In the genomic region with DNA sequence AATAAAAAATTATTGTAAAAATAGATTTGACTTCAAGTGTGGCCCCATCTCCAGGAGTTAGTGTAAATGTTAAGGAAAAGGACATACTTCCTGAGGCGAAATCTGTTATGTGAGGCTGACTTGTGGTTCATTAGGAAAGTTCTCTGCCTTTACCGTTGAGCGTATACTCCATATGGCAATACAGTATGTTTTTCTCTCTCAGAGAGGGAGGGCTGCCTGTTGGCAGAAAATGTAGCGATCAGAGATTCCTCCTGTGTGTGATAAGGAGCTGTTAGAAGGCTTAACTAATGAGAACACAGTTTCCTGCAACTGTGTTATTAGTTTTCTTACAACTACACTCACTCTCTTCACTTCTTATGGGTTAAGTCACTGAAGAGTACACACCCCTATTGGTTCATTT, we compare ENCODE assay signal across 33 mouse cellular contexts.
DNase-seq lines count a peak whose midpoint lies in the region; ATAC-seq and TF ChIP-seq lines count a peak whose summit lies in the region.
"Had no signal": no experiment of that assay in that cellular context is flagged by ENCODE, and none has a peak within 500 bp of the region (broad histone marks: within the 10 kb centered on the region; RNA-seq: fewer than 3 reads in every experiment).

No protein-coding gene starts in this region.

- peak; percentile 58; the same call in 1 of the 2 replicates for ATAC-seq in forebrain, embryonic 13.5 days
- ATAC-seq in forebrain, embryonic 12.5 days (ENCODE audit: low FRiP score): no peak
- ATAC-seq in midbrain, embryonic 11.5 days (ENCODE audit: low FRiP score): no peak
- ATAC-seq in midbrain, postnatal 0 days (ENCODE audit: low FRiP score): no peak
- peak; percentile 75 for ATAC-seq in forebrain, embryonic 16.5 days
- ATAC-seq: hindbrain, embryonic 16.5 days; intestine, embryonic 15.5 days; Patski had no signal

- no peak for TF ChIP-seq CTCF in midbrain, postnatal 0 days (IDR thresholded peaks at IDR 0.05)

- no peaks in the 10 kb centered on the region for H3K9me3 ChIP-seq in forebrain, embryonic 13.5 days (replicated peaks)
- H3K9me3 ChIP-seq in forebrain, embryonic 12.5 days: no peaks in the 10 kb centered on the region
- H3K9me3 ChIP-seq in midbrain, embryonic 11.5 days (ENCODE audit: control insufficient read depth, low read length): no peaks in the 10 kb centered on the region
- H3K9me3 ChIP-seq in midbrain, postnatal 0 days (ENCODE audit: low read length): no peaks in the 10 kb centered on the region
- H3K9me3 ChIP-seq in forebrain, embryonic 16.5 days (ENCODE audit: control insufficient read depth, low read length): no peaks in the 10 kb centered on the region
- H3K9me3 ChIP-seq: embryonic facial prominence, embryonic 10.5 days; embryonic facial prominence, embryonic 13.5 days; heart, embryonic 15.5 days; hindbrain, embryonic 10.5 days; hindbrain, embryonic 13.5 days; intestine, embryonic 15.5 days had no signal

- H3K4me2 ChIP-seq in forebrain, embryonic 13.5 days: no peak overlapping the region
- no peak overlapping the region for H3K4me2 ChIP-seq in forebrain, embryonic 12.5 days
- H3K4me2 ChIP-seq in midbrain, embryonic 11.5 days: no peak overlapping the region
- no peak overlapping the region for H3K4me2 ChIP-seq in midbrain, postnatal 0 days (ENCODE audit: low read depth, low read length, poor library complexity, severe bottlenecking)
- no peak overlapping the region for H3K4me2 ChIP-seq in forebrain, embryonic 16.5 days (ENCODE audit: low read length)
- H3K4me2 ChIP-seq: embryonic facial prominence, embryonic 13.5 days; heart, embryonic 11.5 days; heart, embryonic 15.5 days; hindbrain, embryonic 13.5 days; intestine, embryonic 15.5 days had no signal

- no peak overlapping the region for H3K4me3 ChIP-seq in forebrain, embryonic 13.5 days
- no peak overlapping the region for H3K4me3 ChIP-seq in forebrain, embryonic 12.5 days (replicated peaks)
- H3K4me3 ChIP-seq in midbrain, embryonic 11.5 days (ENCODE audit: low read depth, low read length): no peak overlapping the region
- H3K4me3 ChIP-seq in midbrain, postnatal 0 days (ENCODE audit: low read depth, low read length): no peak overlapping the region
- H3K4me3 ChIP-seq in forebrain, embryonic 16.5 days (replicated peaks; ENCODE audit: low read length): no peak overlapping the region
- H3K4me3 ChIP-seq: embryonic facial prominence, embryonic 10.5 days; embryonic facial prominence, embryonic 13.5 days; erythroblast, embryonic 14.5 days; heart, adult 2 months; heart, embryonic 15.5 days; hindbrain, embryonic 10.5 days; hindbrain, embryonic 13.5 days; intestine, embryonic 15.5 days had no signal

- H3K27ac ChIP-seq in forebrain, embryonic 13.5 days: no peak overlapping the region
- H3K27ac ChIP-seq in forebrain, embryonic 12.5 days: no peak overlapping the region
- H3K27ac ChIP-seq in midbrain, embryonic 11.5 days (ENCODE audit: low read depth, low read length): no peak overlapping the region
- no peak overlapping the region for H3K27ac ChIP-seq in midbrain, postnatal 0 days (ENCODE audit: low read depth, low read length)
- no peak overlapping the region for H3K27ac ChIP-seq in forebrain, embryonic 16.5 days (ENCODE audit: low read length)
- H3K27ac ChIP-seq: embryonic facial prominence, embryonic 10.5 days; embryonic facial prominence, embryonic 13.5 days; heart, adult 2 months; heart, embryonic 15.5 days; hindbrain, embryonic 10.5 days; hindbrain, embryonic 13.5 days; intestine, embryonic 15.5 days had no signal

- DNase-seq in midbrain, embryonic 11.5 days (ENCODE audit: low spot score, missing footprints): peak; percentile 41
- no peak for DNase-seq in midbrain, postnatal 0 days (ENCODE audit: low spot score)
- DNase-seq in lung, adult 18-20 months: no peak
- DNase-seq in thymus, postnatal 14 days: no peak
- DNase-seq: adrenal gland, postnatal 10 days; adrenal gland, postnatal 36 days; B cell, adult 2 months; cerebellum, adult 11 months; cerebellum, adult 8-10 months; cerebellum, postnatal 10 days; cerebellum, postnatal 36 days; embryo, embryonic 11 days; gastrocnemius, postnatal 10 days; gastrocnemius, postnatal 36 days; heart, adult 2 months; heart, postnatal 10 days; heart, postnatal 36 days; kidney, adult 11 months had no signal

- no peaks in the 10 kb centered on the region for H3K4me1 ChIP-seq in forebrain, embryonic 13.5 days
- H3K4me1 ChIP-seq in forebrain, embryonic 12.5 days: peaks cover 4% of the 10 kb centered on the region; the same call in 1 of the 2 replicates
- no peaks in the 10 kb centered on the region for H3K4me1 ChIP-seq in midbrain, embryonic 11.5 days (ENCODE audit: control insufficient read depth, insufficient read depth, low read length)
- H3K4me1 ChIP-seq in midbrain, postnatal 0 days (ENCODE audit: insufficient read depth, low read length): no peaks in the 10 kb centered on the region
- H3K4me1 ChIP-seq in forebrain, embryonic 16.5 days (replicated peaks; ENCODE audit: control insufficient read depth, insufficient read depth, low read length): no peaks in the 10 kb centered on the region
- H3K4me1 ChIP-seq: embryonic facial prominence, embryonic 10.5 days; embryonic facial prominence, embryonic 13.5 days; heart, embryonic 15.5 days; hindbrain, embryonic 13.5 days; intestine, embryonic 15.5 days had no signal

- no peak overlapping the region for H3K9ac ChIP-seq in forebrain, embryonic 13.5 days
- H3K9ac ChIP-seq in forebrain, embryonic 12.5 days: no peak overlapping the region
- H3K9ac ChIP-seq in midbrain, embryonic 11.5 days (ENCODE audit: low read length): no peak overlapping the region
- H3K9ac ChIP-seq in midbrain, postnatal 0 days (replicated peaks; ENCODE audit: low read length, poor library complexity, severe bottlenecking): no peak overlapping the region
- H3K9ac ChIP-seq in forebrain, embryonic 16.5 days (replicated peaks; ENCODE audit: low read depth, low read length): no peak overlapping the region
- H3K9ac ChIP-seq: embryonic facial prominence, embryonic 13.5 days; heart, embryonic 15.5 days; hindbrain, embryonic 13.5 days; intestine, embryonic 15.5 days had no signal

- no peaks in the 10 kb centered on the region for H3K27me3 ChIP-seq in forebrain, embryonic 13.5 days
- H3K27me3 ChIP-seq in forebrain, embryonic 12.5 days: no peaks in the 10 kb centered on the region
- no peaks in the 10 kb centered on the region for H3K27me3 ChIP-seq in midbrain, embryonic 11.5 days (ENCODE audit: control insufficient read depth, insufficient read depth, low read length)
- H3K27me3 ChIP-seq in midbrain, postnatal 0 days (ENCODE audit: insufficient read depth, low read length): no peaks in the 10 kb centered on the region
- no peaks in the 10 kb centered on the region for H3K27me3 ChIP-seq in forebrain, embryonic 16.5 days (replicated peaks; ENCODE audit: control insufficient read depth, insufficient read depth, low read length)
- H3K27me3 ChIP-seq: CH12.LX; embryonic facial prominence, embryonic 13.5 days; heart, embryonic 15.5 days; hindbrain, embryonic 13.5 days; intestine, embryonic 15.5 days; Patski had no signal

- 84% methylated on average over 4 of the region's 4 CpGs for WGBS in forebrain, embryonic 13.5 days
- WGBS in forebrain, embryonic 12.5 days: 88% methylated on average over 4 of the region's 4 CpGs
- WGBS in midbrain, embryonic 11.5 days: 88% methylated on average over 4 of the region's 4 CpGs
- WGBS in midbrain, postnatal 0 days: 86% methylated on average over 4 of the region's 4 CpGs
- WGBS in forebrain, embryonic 16.5 days: 68% methylated on average over 4 of the region's 4 CpGs

- H3K36me3 ChIP-seq in forebrain, embryonic 13.5 days (ENCODE audit: poor library complexity, severe bottlenecking): no peaks in the 10 kb centered on the region
- no peaks in the 10 kb centered on the region for H3K36me3 ChIP-seq in forebrain, embryonic 12.5 days (replicated peaks)
- no peaks in the 10 kb centered on the region for H3K36me3 ChIP-seq in midbrain, embryonic 11.5 days (ENCODE audit: control insufficient read depth, insufficient read depth, low read length)
- no peaks in the 10 kb centered on the region for H3K36me3 ChIP-seq in midbrain, postnatal 0 days (ENCODE audit: insufficient read depth, low read length)
- no peaks in the 10 kb centered on the region for H3K36me3 ChIP-seq in forebrain, embryonic 16.5 days (ENCODE audit: control insufficient read depth, insufficient read depth)
- H3K36me3 ChIP-seq: embryonic facial prominence, embryonic 10.5 days; embryonic facial prominence, embryonic 13.5 days; G1E; heart, embryonic 15.5 days; hindbrain, embryonic 10.5 days; hindbrain, embryonic 13.5 days; intestine, embryonic 15.5 days had no signal

Comparison
In these comparisons a context has a peak if more than half of its experiments do, and no peak if none do; other contexts are left out.
1. ATAC-seq: peak in forebrain, embryonic 13.5 days (single experiment) and forebrain, embryonic 16.5 days (single experiment); none in forebrain, embryonic 12.5 days (single experiment), midbrain, embryonic 11.5 days (single experiment) and midbrain, postnatal 0 days (single experiment).